Mouse (Mus musculus): Measurements from ENCODE around the gene Slc27a4.
"Not testable (repeated sequence)": the region's sequence is repeated elsewhere in the genome, so short reads cannot be mapped to it uniquely, and the experiment has no call there.

Gene Slc27a4

GRCm38 (mm10) chr2:29802075-29802826, at the start of gene Slc27a4:
TSS of gene Slc27a4 (plus strand) at chr2:29802634.
- DNase-seq, result peak; percentile 100

GRCm38 (mm10) chr2:29755693-29756092, 46.7 kb upstream of the Slc27a4 start:
- no peak for DNase-seq

GRCm38 (mm10) chr2:29764831-29765230, 37.6 kb upstream of the Slc27a4 start:
- peak; percentile 93 for DNase-seq

GRCm38 (mm10) chr2:29767976-29768709, 34.3 kb upstream of the Slc27a4 start:
- DNase-seq, result peak; percentile 83

- DNase-seq, result peak; percentile 75
These were observed 33.5 kb upstream of the Slc27a4 start for GRCm38 (mm10) chr2:29768901-29769300.

GRCm38 (mm10) chr2:29770162-29770561, 32.3 kb upstream of the Slc27a4 start:
- peak; percentile 74 for DNase-seq

GRCm38 (mm10) chr2:29771611-29772461, 30.6 kb upstream of the Slc27a4 start:
- DNase-seq, result peak; percentile 82

- no peak for DNase-seq
These were observed 29.1 kb upstream of the Slc27a4 start for GRCm38 (mm10) chr2:29773323-29773722.

- not testable (repeated sequence) for DNase-seq
These were observed 21.2 kb upstream of the Slc27a4 start for GRCm38 (mm10) chr2:29781256-29781655.

- no peak for DNase-seq
These were observed 18.1 kb upstream of the Slc27a4 start for GRCm38 (mm10) chr2:29784290-29784689.

- peak; percentile 99 for DNase-seq
These were observed 15.1 kb upstream of the Slc27a4 start, which contains the start of gene Coq4 for GRCm38 (mm10) chr2:29787104-29787917. TSS of gene Coq4 (plus strand) at chr2:29787493.

- peak; percentile 98 for DNase-seq
These were observed 14.3 kb upstream of the Slc27a4 start, which contains the start of gene Trub2 for GRCm38 (mm10) chr2:29787937-29788681. TSS of gene Trub2 (minus strand) at chr2:29788502.

- DNase-seq, result no peak
These were observed 9.5 kb upstream of the Slc27a4 start for GRCm38 (mm10) chr2:29792772-29793487.

- DNase-seq, result no peak
These were observed 380 bp downstream of the Slc27a4 start for GRCm38 (mm10) chr2:29802827-29803201.

GRCm38 (mm10) chr2:29803400-29803831, 982 bp downstream of the Slc27a4 start:
- no peak for DNase-seq

GRCm38 (mm10) chr2:29815678-29816371, 13.4 kb downstream of the Slc27a4 start:
- DNase-seq, result peak; percentile 89

GRCm38 (mm10) chr2:29817426-29818232, 15.2 kb downstream of the Slc27a4 start:
- peak; percentile 97 for DNase-seq

GRCm38 (mm10) chr2:29819363-29819762, 16.9 kb downstream of the Slc27a4 start:
- DNase-seq, result no peak

Data from heart, adult 11 months (tissue).